Mouse (Mus musculus) limb, embryonic 11.5 days (tissue): Measurements from ENCODE around the gene Gm4894. TPM values are rescaled to one million over a fixed set of nuclear protein-coding genes. Genes with fewer than 3 reads are reported as not detected.

Experiments used
- ATAC-seq: fragments of 200-750 bp; cut with Nextera tagmentation; 2 replicates; pipeline ENCODE4 v1.8.0; 2017; ENCODE audit warnings: low read depth; ENCODE audit not compliant: insufficient number of reproducible peaks, low FRiP score, low TSS enrichment
- DNase-seq: peaks from one replicate; pipeline ENCODE4 v3.0.0-alpha.2; 2015; ENCODE audit warnings: low spot score
- H3K27ac ChIP-seq: fragments of 300-500 bp; sonication (generic); replicated peaks from 2 replicates; pipeline ENCODE4 v1.5.1; 2014; ENCODE audit warnings: low read depth, mild to moderate bottlenecking, low read length
- H3K27me3 ChIP-seq: fragments of 300-500 bp; sonication (generic); 2 replicates; pipeline ENCODE4 v1.6.1; 2014; ENCODE audit warnings: mild to moderate bottlenecking, low read length, mixed read lengths; ENCODE audit not compliant: control insufficient read depth, insufficient read depth
- H3K36me3 ChIP-seq: fragments of 300-500 bp; sonication (generic); 2 replicates; pipeline ENCODE4 v1.6.1; 2014; ENCODE audit warnings: mild to moderate bottlenecking, low read length, moderate library complexity, mixed read lengths; ENCODE audit not compliant: control insufficient read depth, insufficient read depth
- H3K4me1 ChIP-seq: fragments of 300-500 bp; sonication (generic); 2 replicates; pipeline ENCODE4 v1.6.1; 2014; ENCODE audit warnings: low read length, mixed read lengths; ENCODE audit not compliant: control insufficient read depth, insufficient read depth
- H3K4me2 ChIP-seq: fragments of 300-500 bp; sonication (generic); 2 replicates; pipeline ENCODE4 v1.6.1; 2014; ENCODE audit warnings: low read depth, mild to moderate bottlenecking, moderate library complexity; ENCODE audit not compliant: severe bottlenecking
- H3K4me3 ChIP-seq: fragments of 300-500 bp; sonication (generic); 2 replicates; pipeline ENCODE4 v1.5.1; 2014; ENCODE audit warnings: low read depth, low read length
- H3K9ac ChIP-seq: fragments of 300-500 bp; sonication (generic); 2 replicates; pipeline ENCODE4 v1.6.1; 2014; ENCODE audit warnings: mild to moderate bottlenecking, low read length
- H3K9me3 ChIP-seq: fragments of 300-500 bp; sonication (generic); 2 replicates; pipeline ENCODE4 v1.6.1; 2016; ENCODE audit warnings: low read length; ENCODE audit not compliant: control insufficient read depth
- WGBS: fragments of 180-500 bp; shearing (Covaris S2); extraction: QIAGEN DNeasy Blood & Tissue Kit; methylation state at CpG from one replicate; pipeline ENCODE4 v1.1.7; 2014; 5-methylcytosine and 5-hydroxymethylcytosine counted together
- polyA plus RNA-seq: library from polyadenylated mRNA; unstranded; fragments of >200 nt; fragmentation: Nextera tagmentation; extraction: Ambion mirVana; gene quantifications from 2 replicates; pipeline ENCODE4 v1.2.1, GENCODE M21; 2014

Gene Gm4894
- not detected in 2 replicates for polyA plus RNA-seq

- DNase-seq (no peak), ATAC-seq (no peak)
- H3K9ac ChIP-seq: no peak within 1 kb of the TSS
- H3K4me2 ChIP-seq: no peak within 1 kb of the TSS
- no peaks in the 10 kb centered on the region for H3K27me3 ChIP-seq
- no peaks in the 10 kb centered on the region for H3K9me3 ChIP-seq
- H3K4me1 ChIP-seq: no peaks in the 10 kb centered on the region
- H3K4me3 ChIP-seq: no peak within 1 kb of the TSS
- no peaks in the 10 kb centered on the region for H3K36me3 ChIP-seq
- no peak within 1 kb of the TSS for H3K27ac ChIP-seq
- 72% methylated on average over 6 of the region's 6 CpGs for WGBS
Observed at GRCm38 (mm10) chr9:49250231-49250630, at the start of gene Gm4894. TSS of gene Gm4894 (plus strand) at chr9:49250531.

GRCm38 (mm10) chr9:49206331-49206730, 44.0 kb upstream of the Gm4894 start:
- no peaks in the 10 kb centered on the region for H3K9me3 ChIP-seq
- no peak overlapping the region for H3K27ac ChIP-seq
- no peaks in the 10 kb centered on the region for H3K36me3 ChIP-seq
- peak; percentile 49 for DNase-seq
- 0 out of 2 replicates have a peak, but pooled peaks cover 7% of the 10 kb centered on the region for H3K4me1 ChIP-seq
- peak overlapping the region; percentile 17; the same call in 1 of the 2 replicates for H3K9ac ChIP-seq
- ATAC-seq: no peak
- no peaks in the 10 kb centered on the region for H3K27me3 ChIP-seq
- H3K4me2 ChIP-seq: peak overlapping the region; percentile 30
- no peak overlapping the region for H3K4me3 ChIP-seq
- 12% methylated on average over 15 of the region's 15 CpGs for WGBS

GRCm38 (mm10) chr9:49211493-49211892, 38.8 kb upstream of the Gm4894 start:
- no peaks in the 10 kb centered on the region for H3K27me3 ChIP-seq
- H3K4me2 ChIP-seq: no peak overlapping the region
- DNase-seq (no peak), ATAC-seq (no peak)
- H3K9me3 ChIP-seq: no peaks in the 10 kb centered on the region
- H3K4me3 ChIP-seq: no peak overlapping the region
- no peak overlapping the region for H3K27ac ChIP-seq
- WGBS: 38% methylated on average over 1 of the region's 1 CpGs
- H3K4me1 ChIP-seq: 0 out of 2 replicates have a peak, but pooled peaks cover 5% of the 10 kb centered on the region
- no peak overlapping the region for H3K9ac ChIP-seq
- no peaks in the 10 kb centered on the region for H3K36me3 ChIP-seq

GRCm38 (mm10) chr9:49214734-49215133, 35.6 kb upstream of the Gm4894 start:
- H3K9ac ChIP-seq: no peak overlapping the region

GRCm38 (mm10) chr9:49217626-49218607, 32.4 kb upstream of the Gm4894 start:
- Histone ChIP-seq H3K27ac (no peak overlapping the region), H3K4me2 (no peak overlapping the region), H3K9me3 (no peaks in the 10 kb centered on the region), H3K27me3 (no peaks in the 10 kb centered on the region), H3K4me3 (no peak overlapping the region), H3K9ac (no peak overlapping the region), H3K36me3 (no peaks in the 10 kb centered on the region), H3K4me1 (no peaks in the 10 kb centered on the region; the same call in 1 of the 2 replicates)
- ATAC-seq (no peak), DNase-seq (no peak)
- 79% methylated on average over 20 of the region's 20 CpGs for WGBS

More at GRCm38 (mm10) chr9:49214734-49215133, 35.6 kb upstream of the Gm4894 start:
- H3K27ac ChIP-seq: no peak overlapping the region
- ATAC-seq: no peak
- 45% methylated on average over 2 of the region's 2 CpGs for WGBS
- H3K9me3 ChIP-seq: no peaks in the 10 kb centered on the region
- no peaks in the 10 kb centered on the region for H3K27me3 ChIP-seq
- 0 out of 2 replicates have a peak, but pooled peaks cover 5% of the 10 kb centered on the region for H3K4me1 ChIP-seq
- no peak overlapping the region for H3K4me3 ChIP-seq
- peak; percentile 49 for DNase-seq
- H3K4me2 ChIP-seq: no peak overlapping the region
- H3K36me3 ChIP-seq: no peaks in the 10 kb centered on the region

- ATAC-seq (no peak), DNase-seq (peak; percentile 44)
- no peaks in the 10 kb centered on the region for H3K9me3 ChIP-seq
- H3K27me3 ChIP-seq: no peaks in the 10 kb centered on the region
- H3K9ac ChIP-seq: no peak overlapping the region
- no peaks in the 10 kb centered on the region; the same call in 1 of the 2 replicates for H3K4me1 ChIP-seq
- 37% methylated on average over 10 of the region's 10 CpGs for WGBS
- no peaks in the 10 kb centered on the region for H3K36me3 ChIP-seq
- H3K27ac ChIP-seq: no peak overlapping the region
- no peak overlapping the region for H3K4me3 ChIP-seq
- H3K4me2 ChIP-seq: no peak overlapping the region
Observed at GRCm38 (mm10) chr9:49224488-49224887, 25.8 kb upstream of the Gm4894 start.

GRCm38 (mm10) chr9:49227442-49227841, 22.9 kb upstream of the Gm4894 start:
- 76% methylated on average over 9 of the region's 9 CpGs for WGBS
- H3K9ac ChIP-seq: no peak overlapping the region

GRCm38 (mm10) chr9:49229054-49229453, 21.3 kb upstream of the Gm4894 start:
- no peaks in the 10 kb centered on the region for H3K9me3 ChIP-seq
- ATAC-seq (no peak), DNase-seq (no peak)
- 90% methylated on average over 2 of the region's 2 CpGs for WGBS
- no peaks in the 10 kb centered on the region for H3K36me3 ChIP-seq
- H3K4me3 ChIP-seq: no peak overlapping the region
- no peak overlapping the region for H3K4me2 ChIP-seq
- no peak overlapping the region for H3K27ac ChIP-seq
- H3K9ac ChIP-seq: no peak overlapping the region
- no peaks in the 10 kb centered on the region for H3K4me1 ChIP-seq
- H3K27me3 ChIP-seq: no peaks in the 10 kb centered on the region

More at GRCm38 (mm10) chr9:49227442-49227841, 22.9 kb upstream of the Gm4894 start:
- no peak overlapping the region for H3K4me3 ChIP-seq
- H3K27me3 ChIP-seq: no peaks in the 10 kb centered on the region
- H3K4me1 ChIP-seq: no peaks in the 10 kb centered on the region
- H3K27ac ChIP-seq: no peak overlapping the region
- H3K9me3 ChIP-seq: no peaks in the 10 kb centered on the region
- H3K4me2 ChIP-seq: no peak overlapping the region
- no peak for DNase-seq
- no peaks in the 10 kb centered on the region for H3K36me3 ChIP-seq
- no peak for ATAC-seq
